Mouse (Mus musculus): Measurements from ENCODE around the gene Prl2c1.

- no peak for TF ChIP-seq CTCF (IDR thresholded peaks at IDR 0.05; ENCODE audit: extremely low read depth, insufficient read depth, low read length)
- TF ChIP-seq POLR2A (IDR thresholded peaks at IDR 0.05; ENCODE audit: extremely low read depth, insufficient read depth, low read length): no peak
These were observed 46.4 kb upstream of the Prl2c1 start for GRCm38 (mm10) chr13:27802765-27803164.

All from cortical plate, adult 2 months (tissue).